Mouse (Mus musculus): ENCODE results near the gene Unc93b1. TPM values are rescaled to one million over a fixed set of nuclear protein-coding genes. Genes with fewer than 3 reads are reported as not detected.

Unc93b1 gene
- polyA plus RNA-seq, 1 experiment from 2014 or later, result 40.0 TPM

DNA sequence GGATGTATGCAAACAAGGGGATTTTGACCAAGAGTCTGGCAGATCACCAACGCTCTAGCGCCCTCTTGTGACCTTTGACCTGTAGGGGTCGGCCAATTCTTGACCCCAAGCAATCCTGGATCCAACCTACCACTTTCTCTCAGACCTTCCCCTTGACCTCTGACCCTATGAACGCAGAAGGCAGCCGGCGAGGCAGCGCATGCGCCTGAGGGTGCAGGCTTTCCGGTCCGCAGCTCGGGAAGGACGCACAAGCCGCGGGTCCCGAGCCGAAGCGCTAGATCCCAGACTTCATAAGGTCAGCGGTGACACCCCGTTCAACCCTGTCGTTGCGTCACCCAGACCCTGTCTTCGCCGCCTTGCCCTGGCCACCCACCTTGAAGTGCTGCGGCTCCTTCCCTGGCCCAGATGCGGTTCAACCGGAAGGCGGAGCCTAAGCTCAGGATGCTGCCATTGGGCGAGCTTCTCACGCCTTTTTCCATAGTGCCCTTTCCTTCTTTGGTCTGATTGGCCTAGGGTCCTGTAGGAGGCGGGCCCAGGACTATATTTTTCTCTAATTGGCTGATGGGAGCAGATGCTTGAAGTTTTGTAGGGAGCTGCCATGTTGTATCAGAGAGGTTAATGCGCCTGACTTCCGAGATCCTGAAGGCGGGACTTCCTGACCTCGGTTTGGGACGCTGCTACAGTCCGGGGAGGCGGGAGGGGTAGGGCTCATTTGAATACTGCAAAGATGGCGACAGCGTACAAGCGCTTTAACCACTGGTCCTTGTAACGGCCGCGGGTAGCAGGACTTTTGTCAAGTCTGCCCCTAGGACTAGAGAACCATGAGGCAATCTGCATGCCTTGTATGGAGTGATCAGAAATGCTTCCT is 22.4 kb upstream of the Unc93b1 start, which contains the start of gene Ndufs8:
Gene Ndufs8, minus strand, starts transcription at position 438 of the 868 bp plus-strand sequence.
- under 1% methylated on average over 43 of the region's 43 CpGs for WGBS
- Histone ChIP-seq H3K36me3 (ENCODE audit: insufficient read depth, low read length) (0 out of 2 replicates have a peak, but pooled peaks cover 9% of the 10 kb centered on the region), H3K9me3 (ENCODE audit: low read length) (no peaks in the 10 kb centered on the region), H3K4me2 (replicated peaks; ENCODE audit: low read depth, low read length) (peak within 1 kb of the TSS; percentile 77), H3K4me1 (ENCODE audit: insufficient read depth, low read depth, low read length) (peaks cover 9% of the 10 kb centered on the region), H3K27me3 (replicated peaks; ENCODE audit: insufficient read depth, low read length) (no peaks in the 10 kb centered on the region), H3K9ac (replicated peaks; ENCODE audit: low read depth) (peak within 1 kb of the TSS; percentile 43; the same call in 1 of the 2 replicates), H3K27ac (ENCODE audit: low read length) (peak within 1 kb of the TSS; percentile 77), H3K4me3 (ENCODE audit: low read depth, low read length) (peak within 1 kb of the TSS; percentile 59)
- TF ChIP-seq CTCF (IDR thresholded peaks at IDR 0.05), result peak; percentile 43
- 0 out of 2 replicates have a peak, but pooled peaks have one; percentile 30 for TF ChIP-seq EP300 (IDR thresholded peaks at IDR 0.05)
- peak; percentile 100 for DNase-seq (ENCODE audit: low spot score)
- ATAC-seq, result peak; percentile 97

DNA sequence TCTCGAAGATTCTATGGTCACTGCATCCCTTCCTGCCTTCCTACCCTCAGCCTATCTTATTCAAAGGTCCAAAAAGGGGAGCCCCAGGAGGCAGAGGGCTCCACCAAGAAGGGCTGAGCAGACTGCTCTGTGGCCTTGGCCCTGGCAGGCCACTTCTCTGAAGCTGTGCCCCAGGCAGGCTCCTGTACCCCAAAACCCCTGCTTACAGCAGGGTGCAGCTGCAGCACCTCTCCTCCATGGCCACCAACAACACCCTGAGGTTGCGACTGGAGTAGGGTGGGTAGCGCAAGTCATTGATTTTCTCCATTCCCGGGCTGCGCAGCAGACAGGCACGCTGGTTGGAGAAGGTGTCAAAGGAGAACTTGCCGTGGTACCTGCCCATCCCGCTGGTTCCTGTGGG is 21.3 kb upstream of the Unc93b1 start:
- Histone ChIP-seq H3K27me3 (replicated peaks; ENCODE audit: insufficient read depth, low read length) (no peaks in the 10 kb centered on the region), H3K4me3 (ENCODE audit: low read depth, low read length) (no peak overlapping the region), H3K9ac (replicated peaks; ENCODE audit: low read depth) (no peak overlapping the region), H3K9me3 (ENCODE audit: low read length) (no peaks in the 10 kb centered on the region), H3K36me3 (ENCODE audit: insufficient read depth, low read length) (0 out of 2 replicates have a peak, but pooled peaks cover 8% of the 10 kb centered on the region), H3K27ac (ENCODE audit: low read length) (peak overlapping the region; percentile 77; the same call in 1 of the 2 replicates), H3K4me1 (ENCODE audit: insufficient read depth, low read depth, low read length) (peaks cover 7% of the 10 kb centered on the region; the same call in 1 of the 2 replicates), H3K4me2 (replicated peaks; ENCODE audit: low read depth, low read length) (peak overlapping the region; percentile 77; the same call in 1 of the 2 replicates)
- no peak for DNase-seq (ENCODE audit: low spot score)
- no peak for ATAC-seq
- WGBS, result 83% methylated on average over 8 of the region's 8 CpGs
- TF ChIP-seq CTCF (IDR thresholded peaks at IDR 0.05) (no peak), EP300 (IDR thresholded peaks at IDR 0.05) (no peak)

DNA sequence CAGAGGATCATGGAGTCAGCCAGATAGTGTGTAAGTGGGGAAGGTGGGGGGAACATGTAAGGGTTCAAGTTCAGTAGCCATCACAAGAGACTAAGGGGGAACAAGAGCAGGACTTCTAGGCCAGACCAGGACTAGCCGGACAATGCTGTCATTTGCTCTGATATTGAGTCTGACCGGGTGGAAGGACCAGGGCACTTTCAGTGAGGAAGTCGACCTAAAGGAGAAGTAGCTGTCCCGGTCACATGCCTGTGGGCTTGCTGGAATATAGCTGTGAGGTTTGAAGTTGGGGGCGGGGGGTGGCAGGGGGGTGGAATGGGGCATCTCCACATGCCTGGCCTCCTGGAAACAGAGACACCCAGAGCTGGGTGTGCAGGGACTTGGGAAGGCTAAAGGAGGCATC is 20.5 kb upstream of the Unc93b1 start:
- Histone ChIP-seq H3K27me3 (replicated peaks; ENCODE audit: insufficient read depth, low read length) (no peaks in the 10 kb centered on the region), H3K4me2 (replicated peaks; ENCODE audit: low read depth, low read length) (no peak overlapping the region), H3K4me1 (ENCODE audit: insufficient read depth, low read depth, low read length) (peaks cover 7% of the 10 kb centered on the region; the same call in 1 of the 2 replicates), H3K9me3 (ENCODE audit: low read length) (no peaks in the 10 kb centered on the region), H3K36me3 (ENCODE audit: insufficient read depth, low read length) (0 out of 2 replicates have a peak, but pooled peaks cover 4% of the 10 kb centered on the region), H3K27ac (ENCODE audit: low read length) (no peak overlapping the region), H3K4me3 (ENCODE audit: low read depth, low read length) (no peak overlapping the region), H3K9ac (replicated peaks; ENCODE audit: low read depth) (no peak overlapping the region)
- TF ChIP-seq CTCF (IDR thresholded peaks at IDR 0.05) (no peak), EP300 (IDR thresholded peaks at IDR 0.05) (no peak)
- no peak for ATAC-seq
- 93% methylated on average over 5 of the region's 5 CpGs for WGBS
- no peak for DNase-seq (ENCODE audit: low spot score)

DNA sequence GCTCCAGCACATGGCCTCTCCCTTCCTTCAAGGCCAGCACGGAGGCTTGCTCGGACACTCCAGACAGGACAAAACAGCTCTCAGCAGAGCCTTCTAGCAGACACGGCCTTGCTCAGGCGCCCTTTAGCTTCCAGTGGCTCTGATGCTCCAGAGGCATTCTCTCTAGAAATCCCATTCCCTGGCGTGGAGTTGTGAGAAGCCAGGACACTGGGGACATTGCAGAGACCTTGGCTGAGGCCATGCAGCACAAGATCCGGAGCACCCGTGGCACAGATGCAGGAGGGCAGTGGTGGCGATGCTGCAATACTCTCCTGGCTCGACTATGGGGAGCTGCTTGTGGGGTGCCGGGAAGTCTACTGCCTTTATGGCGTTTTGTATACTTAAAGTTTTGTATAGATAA is 18.3 kb upstream of the Unc93b1 start:
- no peak overlapping the region for H3K27ac ChIP-seq (ENCODE audit: low read length)
- TF ChIP-seq CTCF (IDR thresholded peaks at IDR 0.05) (no peak), EP300 (IDR thresholded peaks at IDR 0.05) (no peak)
- H3K4me1 ChIP-seq (ENCODE audit: insufficient read depth, low read depth, low read length), result peaks cover 7% of the 10 kb centered on the region; the same call in 1 of the 2 replicates
- DNase-seq (ENCODE audit: low spot score), result no peak
- H3K36me3 ChIP-seq (ENCODE audit: insufficient read depth, low read length), result no peaks in the 10 kb centered on the region
- H3K9ac ChIP-seq (replicated peaks; ENCODE audit: low read depth), result no peak overlapping the region
- H3K9me3 ChIP-seq (ENCODE audit: low read length), result no peaks in the 10 kb centered on the region
- ATAC-seq, result no peak
- whole genome bisulfite sequencing, result 62% methylated on average over 11 of the region's 11 CpGs
- H3K4me2 ChIP-seq (replicated peaks; ENCODE audit: low read depth, low read length), result no peak overlapping the region
- no peak overlapping the region for H3K4me3 ChIP-seq (ENCODE audit: low read depth, low read length)
- H3K27me3 ChIP-seq (replicated peaks; ENCODE audit: insufficient read depth, low read length), result no peaks in the 10 kb centered on the region

- H3K9ac ChIP-seq (replicated peaks; ENCODE audit: low read depth), result no peak overlapping the region
- no peaks in the 10 kb centered on the region for H3K9me3 ChIP-seq (ENCODE audit: low read length)
- TF ChIP-seq EP300 (IDR thresholded peaks at IDR 0.05) (no peak), CTCF (IDR thresholded peaks at IDR 0.05) (no peak)
- no peaks in the 10 kb centered on the region for H3K36me3 ChIP-seq (ENCODE audit: insufficient read depth, low read length)
- DNase-seq (ENCODE audit: low spot score) (no peak), ATAC-seq (no peak)
- H3K4me2 ChIP-seq (replicated peaks; ENCODE audit: low read depth, low read length), result no peak overlapping the region
- H3K4me3 ChIP-seq (ENCODE audit: low read depth, low read length), result no peak overlapping the region
- no peak overlapping the region for H3K27ac ChIP-seq (ENCODE audit: low read length)
- H3K27me3 ChIP-seq (replicated peaks; ENCODE audit: insufficient read depth, low read length), result no peaks in the 10 kb centered on the region
- H3K4me1 ChIP-seq (ENCODE audit: insufficient read depth, low read depth, low read length), result peaks cover 17% of the 10 kb centered on the region; the same call in 1 of the 2 replicates
These were observed 15.1 kb upstream of the Unc93b1 start for GRCm38 (mm10) chr19:3919928-3920327.

DNA sequence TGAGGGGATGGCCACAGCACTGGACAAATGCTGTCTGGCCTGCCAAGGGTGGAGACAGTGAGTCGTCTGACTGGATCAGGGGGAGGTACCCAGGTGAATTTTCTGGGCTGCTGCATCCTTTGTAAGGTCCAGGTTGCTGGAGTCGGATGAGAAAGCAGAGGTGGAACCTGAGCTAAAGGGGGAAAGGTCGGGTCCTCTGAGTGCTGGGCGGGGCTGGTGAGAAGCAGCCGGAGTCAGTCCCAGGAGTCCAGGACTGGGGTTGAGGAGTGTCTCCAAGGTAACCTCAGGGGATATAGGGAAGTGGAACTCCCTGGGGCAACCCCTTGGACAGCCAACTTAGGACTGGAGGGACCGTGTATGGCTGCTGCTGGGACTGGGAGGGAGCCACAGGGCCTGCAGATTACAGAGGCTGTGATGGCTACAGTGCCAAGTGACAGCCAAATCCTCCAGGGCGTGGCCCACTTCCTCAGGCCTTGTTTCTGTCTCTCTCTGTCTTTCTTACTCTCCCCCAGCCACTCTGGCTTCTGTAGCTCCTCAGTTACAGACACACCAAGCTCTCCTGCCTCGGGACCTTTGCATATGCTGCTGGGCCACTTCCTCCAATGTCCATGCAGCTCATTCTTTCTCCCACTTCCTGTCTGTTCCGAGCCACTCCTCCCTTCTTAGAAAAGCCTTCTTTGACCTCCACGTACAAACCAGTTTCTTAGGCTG is 12.2 kb upstream of the Unc93b1 start:
- Histone ChIP-seq H3K4me1 (ENCODE audit: insufficient read depth, low read depth, low read length) (peaks cover 17% of the 10 kb centered on the region; the same call in 1 of the 2 replicates), H3K9ac (replicated peaks; ENCODE audit: low read depth) (no peak overlapping the region), H3K27ac (ENCODE audit: low read length) (peak overlapping the region; percentile 66; the same call in 1 of the 2 replicates), H3K4me2 (replicated peaks; ENCODE audit: low read depth, low read length) (no peak overlapping the region), H3K36me3 (ENCODE audit: insufficient read depth, low read length) (no peaks in the 10 kb centered on the region), H3K27me3 (replicated peaks; ENCODE audit: insufficient read depth, low read length) (no peaks in the 10 kb centered on the region), H3K4me3 (ENCODE audit: low read depth, low read length) (no peak overlapping the region), H3K9me3 (ENCODE audit: low read length) (no peaks in the 10 kb centered on the region)
- ATAC-seq (no peak), DNase-seq (ENCODE audit: low spot score) (no peak)
- TF ChIP-seq EP300 (IDR thresholded peaks at IDR 0.05), result no peak
- no peak for TF ChIP-seq CTCF (IDR thresholded peaks at IDR 0.05)
- WGBS, result 43% methylated on average over 10 of the region's 10 CpGs
